Mouse (Mus musculus): ENCODE data around the gene Rhoj. TPM values are rescaled to one million over a fixed set of nuclear protein-coding genes. Genes with fewer than 3 reads are reported as not detected.

Gene Rhoj
- polyA plus RNA-seq, 1 experiment: 14.1 TPM

- Histone ChIP-seq H3K27me3 (ENCODE audit: control insufficient read depth, insufficient read depth, insufficient read length) (no peaks in the 10 kb centered on the region), H3K79me2 (ENCODE audit: control insufficient read depth, insufficient read depth) (no peaks in the 10 kb centered on the region), H3ac (ENCODE audit: control insufficient read depth, insufficient read length) (no peak overlapping the region), H3K36me3 (ENCODE audit: control insufficient read depth, insufficient read depth) (no peaks in the 10 kb centered on the region), H3K4me3 (no peak overlapping the region), H3K4me2 (ENCODE audit: low read depth) (no peak overlapping the region)
- no peak for TF ChIP-seq TCF12 (IDR thresholded peaks at IDR 0.05; ENCODE audit: insufficient read depth, poor library complexity, severe bottlenecking)
- TF ChIP-seq USF1 (IDR thresholded peaks at IDR 0.05; ENCODE audit: low read depth): no peak
- no peak for TF ChIP-seq MYOG (IDR thresholded peaks at IDR 0.05; ENCODE audit: control insufficient read depth in 1 of 3, insufficient read depth in 1 of 3, insufficient read length in 2 of 3, low read depth in 2 of 3)
- TF ChIP-seq TCF3 (IDR thresholded peaks at IDR 0.05; ENCODE audit: insufficient read length, low read depth): no peak
- no peak for TF ChIP-seq SRF (IDR thresholded peaks at IDR 0.05; ENCODE audit: control insufficient read depth, insufficient read length, low read depth)
- no peak for TF ChIP-seq REST (IDR thresholded peaks at IDR 0.05; ENCODE audit: insufficient read depth, insufficient read length)
- TF ChIP-seq MYOD1 (IDR thresholded peaks at IDR 0.05; ENCODE audit: control insufficient read depth in 1 of 3, insufficient read length in 2 of 3, low read depth in 2 of 3): no peak
- TF ChIP-seq MAX (IDR thresholded peaks at IDR 0.05; ENCODE audit: low read depth): no peak
- no peak for TF ChIP-seq E2F4 (IDR thresholded peaks at IDR 0.05; ENCODE audit: insufficient read depth)
- no peak for TF ChIP-seq POLR2A (IDR thresholded peaks at IDR 0.05; ENCODE audit: insufficient read length, low read depth)
- no peak for TF ChIP-seq POLR2AphosphoS2 (IDR thresholded peaks at IDR 0.05; ENCODE audit: insufficient read length, low read depth)
Observed at GRCm38 (mm10) chr12:75376126-75376525, 68.0 kb downstream of the Rhoj start.

- H3K36me3 ChIP-seq (ENCODE audit: control insufficient read depth, insufficient read depth): no peaks in the 10 kb centered on the region
- H3K79me2 ChIP-seq (ENCODE audit: control insufficient read depth, insufficient read depth): no peaks in the 10 kb centered on the region
- no peak overlapping the region for H3ac ChIP-seq (ENCODE audit: control insufficient read depth, insufficient read length)
- no peak overlapping the region for H3K4me3 ChIP-seq
- H3K4me2 ChIP-seq (ENCODE audit: low read depth): no peak overlapping the region
- no peaks in the 10 kb centered on the region for H3K27me3 ChIP-seq (ENCODE audit: control insufficient read depth, insufficient read depth, insufficient read length)
- TF ChIP-seq MAX (IDR thresholded peaks at IDR 0.05; ENCODE audit: low read depth) (no peak), TCF12 (IDR thresholded peaks at IDR 0.05; ENCODE audit: insufficient read depth, poor library complexity, severe bottlenecking) (no peak), USF1 (IDR thresholded peaks at IDR 0.05; ENCODE audit: low read depth) (no peak), SRF (IDR thresholded peaks at IDR 0.05; ENCODE audit: control insufficient read depth, insufficient read length, low read depth) (no peak), POLR2AphosphoS2 (IDR thresholded peaks at IDR 0.05; ENCODE audit: insufficient read length, low read depth) (no peak), REST (IDR thresholded peaks at IDR 0.05; ENCODE audit: insufficient read depth, insufficient read length) (no peak), TCF3 (IDR thresholded peaks at IDR 0.05; ENCODE audit: insufficient read length, low read depth) (no peak), E2F4 (IDR thresholded peaks at IDR 0.05; ENCODE audit: insufficient read depth) (no peak), MYOD1 (IDR thresholded peaks at IDR 0.05; ENCODE audit: control insufficient read depth in 1 of 3, insufficient read length in 2 of 3, low read depth in 2 of 3) (no peak), POLR2A (IDR thresholded peaks at IDR 0.05; ENCODE audit: insufficient read length, low read depth) (no peak), CEBPB (IDR thresholded peaks at IDR 0.05; ENCODE audit: insufficient read depth, poor library complexity, severe bottlenecking) (no peak), MYOG (IDR thresholded peaks at IDR 0.05; ENCODE audit: control insufficient read depth in 1 of 3, insufficient read depth in 1 of 3, insufficient read length in 2 of 3, low read depth in 2 of 3) (no peak)
Observed at GRCm38 (mm10) chr12:75386731-75387130, 78.6 kb downstream of the Rhoj start.

- Histone ChIP-seq H3K4me3 (no peak overlapping the region), H3ac (ENCODE audit: control insufficient read depth, insufficient read length) (no peak overlapping the region), H3K4me2 (ENCODE audit: low read depth) (no peak overlapping the region), H3K27me3 (ENCODE audit: control insufficient read depth, insufficient read depth, insufficient read length) (no peaks in the 10 kb centered on the region), H3K79me2 (ENCODE audit: control insufficient read depth, insufficient read depth) (no peaks in the 10 kb centered on the region), H3K36me3 (ENCODE audit: control insufficient read depth, insufficient read depth) (no peaks in the 10 kb centered on the region)
- TF ChIP-seq SRF (IDR thresholded peaks at IDR 0.05; ENCODE audit: control insufficient read depth, insufficient read length, low read depth): no peak
- TF ChIP-seq POLR2A (IDR thresholded peaks at IDR 0.05; ENCODE audit: insufficient read length, low read depth): no peak
- no peak for TF ChIP-seq E2F4 (IDR thresholded peaks at IDR 0.05; ENCODE audit: insufficient read depth)
- TF ChIP-seq MYOD1 (IDR thresholded peaks at IDR 0.05; ENCODE audit: control insufficient read depth in 1 of 3, insufficient read length in 2 of 3, low read depth in 2 of 3): no peak
- no peak for TF ChIP-seq TCF12 (IDR thresholded peaks at IDR 0.05; ENCODE audit: insufficient read depth, poor library complexity, severe bottlenecking)
- TF ChIP-seq REST (IDR thresholded peaks at IDR 0.05; ENCODE audit: insufficient read depth, insufficient read length): no peak
- TF ChIP-seq TCF3 (IDR thresholded peaks at IDR 0.05; ENCODE audit: insufficient read length, low read depth): no peak
- TF ChIP-seq MYOG (IDR thresholded peaks at IDR 0.05; ENCODE audit: control insufficient read depth in 1 of 3, insufficient read depth in 1 of 3, insufficient read length in 2 of 3, low read depth in 2 of 3): no peak
- TF ChIP-seq CEBPB (IDR thresholded peaks at IDR 0.05; ENCODE audit: insufficient read depth, poor library complexity, severe bottlenecking): no peak
- no peak for TF ChIP-seq MAX (IDR thresholded peaks at IDR 0.05; ENCODE audit: low read depth)
- TF ChIP-seq POLR2AphosphoS2 (IDR thresholded peaks at IDR 0.05; ENCODE audit: insufficient read length, low read depth): no peak
- no peak for TF ChIP-seq USF1 (IDR thresholded peaks at IDR 0.05; ENCODE audit: low read depth)
Observed at GRCm38 (mm10) chr12:75387156-75387555, 79.0 kb downstream of the Rhoj start.

GRCm38 (mm10) chr12:75387846-75388245 is 79.7 kb downstream of the Rhoj start:
- TF ChIP-seq REST (IDR thresholded peaks at IDR 0.05; ENCODE audit: insufficient read depth, insufficient read length) (no peak), POLR2A (IDR thresholded peaks at IDR 0.05; ENCODE audit: insufficient read length, low read depth) (no peak), SRF (IDR thresholded peaks at IDR 0.05; ENCODE audit: control insufficient read depth, insufficient read length, low read depth) (no peak), TCF12 (IDR thresholded peaks at IDR 0.05; ENCODE audit: insufficient read depth, poor library complexity, severe bottlenecking) (no peak), E2F4 (IDR thresholded peaks at IDR 0.05; ENCODE audit: insufficient read depth) (no peak), MAX (IDR thresholded peaks at IDR 0.05; ENCODE audit: low read depth) (no peak)
- no peaks in the 10 kb centered on the region for H3K79me2 ChIP-seq (ENCODE audit: control insufficient read depth, insufficient read depth)
- no peak overlapping the region for H3K4me2 ChIP-seq (ENCODE audit: low read depth)
- H3K36me3 ChIP-seq (ENCODE audit: control insufficient read depth, insufficient read depth): peaks cover 3% of the 10 kb centered on the region
- no peak overlapping the region for H3ac ChIP-seq (ENCODE audit: control insufficient read depth, insufficient read length)
- H3K27me3 ChIP-seq (ENCODE audit: control insufficient read depth, insufficient read depth, insufficient read length): no peaks in the 10 kb centered on the region
- no peak overlapping the region for H3K4me3 ChIP-seq

GRCm38 (mm10) chr12:75388521-75388920 is 80.4 kb downstream of the Rhoj start:
- Histone ChIP-seq H3K4me3 (no peak overlapping the region), H3ac (ENCODE audit: control insufficient read depth, insufficient read length) (no peak overlapping the region), H3K27me3 (ENCODE audit: control insufficient read depth, insufficient read depth, insufficient read length) (no peaks in the 10 kb centered on the region), H3K79me2 (ENCODE audit: control insufficient read depth, insufficient read depth) (no peaks in the 10 kb centered on the region), H3K36me3 (ENCODE audit: control insufficient read depth, insufficient read depth) (peaks cover 10% of the 10 kb centered on the region), H3K4me2 (ENCODE audit: low read depth) (no peak overlapping the region)
- no peak for TF ChIP-seq MAX (IDR thresholded peaks at IDR 0.05; ENCODE audit: low read depth)
- TF ChIP-seq SRF (IDR thresholded peaks at IDR 0.05; ENCODE audit: control insufficient read depth, insufficient read length, low read depth): no peak
- no peak for TF ChIP-seq TCF3 (IDR thresholded peaks at IDR 0.05; ENCODE audit: insufficient read length, low read depth)
- no peak for TF ChIP-seq REST (IDR thresholded peaks at IDR 0.05; ENCODE audit: insufficient read depth, insufficient read length)
- no peak for TF ChIP-seq E2F4 (IDR thresholded peaks at IDR 0.05; ENCODE audit: insufficient read depth)
- TF ChIP-seq POLR2AphosphoS2 (IDR thresholded peaks at IDR 0.05; ENCODE audit: insufficient read length, low read depth): no peak
- no peak for TF ChIP-seq POLR2A (IDR thresholded peaks at IDR 0.05; ENCODE audit: insufficient read length, low read depth)
- TF ChIP-seq USF1 (IDR thresholded peaks at IDR 0.05; ENCODE audit: low read depth): no peak
- no peak for TF ChIP-seq TCF12 (IDR thresholded peaks at IDR 0.05; ENCODE audit: insufficient read depth, poor library complexity, severe bottlenecking)
- TF ChIP-seq MYOG (IDR thresholded peaks at IDR 0.05; ENCODE audit: control insufficient read depth in 1 of 3, insufficient read depth in 1 of 3, insufficient read length in 2 of 3, low read depth in 2 of 3): no peak
- no peak for TF ChIP-seq MYOD1 (IDR thresholded peaks at IDR 0.05; ENCODE audit: control insufficient read depth in 1 of 3, insufficient read length in 2 of 3, low read depth in 2 of 3)
- TF ChIP-seq CEBPB (IDR thresholded peaks at IDR 0.05; ENCODE audit: insufficient read depth, poor library complexity, severe bottlenecking): no peak
